Mouse (Mus musculus) heart, postnatal 0 days (tissue): ENCODE measurements at regions not wholly inside any gene's neighbourhood (a gene's known extent, or its start where the extent isn't known, plus 50 kb on each side); places are given as distances from the start of the nearest gene placed in this dataset.

Experiments
- ATAC-seq: fragments of 200-750 bp; cut with Nextera tagmentation; 2 replicates; pipeline ENCODE4 v1.8.0; 2017; ENCODE audit warnings: low read depth, moderate number of reproducible peaks, moderate library complexity; ENCODE audit not compliant: insufficient read depth
- DNase-seq: peaks from one replicate; pipeline ENCODE4 v3.0.0-alpha.2; 2016; ENCODE audit warnings: low spot score
- H3K27ac ChIP-seq: fragments of 300-500 bp; sonication (generic); 2 replicates; pipeline ENCODE4 v1.5.1; 2014; ENCODE audit warnings: low read depth, mild to moderate bottlenecking
- H3K27me3 ChIP-seq: fragments of 300-500 bp; sonication (generic); 2 replicates; pipeline ENCODE4 v1.6.1; 2014; ENCODE audit warnings: low read length, mixed read lengths; ENCODE audit not compliant: control insufficient read depth, insufficient read depth
- H3K36me3 ChIP-seq: fragments of 300-500 bp; sonication (generic); replicated peaks from 2 replicates; pipeline ENCODE4 v1.6.1; 2014; ENCODE audit warnings: low read length, mixed read lengths; ENCODE audit not compliant: control insufficient read depth, insufficient read depth
- H3K4me1 ChIP-seq: fragments of 300-500 bp; sonication (generic); 2 replicates; pipeline ENCODE4 v1.6.1; 2014; ENCODE audit warnings: antibody characterized with exemption; ENCODE audit not compliant: control insufficient read depth, insufficient read depth
- H3K4me2 ChIP-seq: fragments of 300-500 bp; sonication (generic); 2 replicates; pipeline ENCODE4 v1.6.1; 2014; ENCODE audit warnings: low read depth, mild to moderate bottlenecking, low read length, moderate library complexity
- H3K4me3 ChIP-seq: fragments of 300-500 bp; sonication (generic); 2 replicates; pipeline ENCODE4 v1.5.1; 2014; ENCODE audit warnings: low read depth, low read length
- H3K9ac ChIP-seq: fragments of 300-500 bp; sonication (generic); replicated peaks from 2 replicates; pipeline ENCODE4 v1.6.1; 2014; ENCODE audit warnings: low read depth, low read length, mixed read lengths
- H3K9me3 ChIP-seq: fragments of 300-500 bp; sonication (generic); replicated peaks from 2 replicates; pipeline ENCODE4 v1.6.1; 2016; ENCODE audit warnings: low read length; ENCODE audit not compliant: control insufficient read depth
- CTCF ChIP-seq: IDR thresholded peaks from 2 replicates; pipeline ENCODE4 v1.5.1; 2016; ENCODE audit warnings: antibody characterized with exemption, control low read depth, low read depth
- EP300 ChIP-seq: IDR thresholded peaks from 2 replicates; pipeline ENCODE4 v1.6.1; 2016; ENCODE audit warnings: antibody characterized with exemption, low read depth
- WGBS: fragments of 180-500 bp; shearing (Covaris S2); extraction: QIAGEN DNeasy Blood & Tissue Kit; methylation state at CpG from one replicate; pipeline ENCODE4 v1.1.7; 2014; 5-methylcytosine and 5-hydroxymethylcytosine counted together

- Histone ChIP-seq H3K27me3 (no peaks in the 10 kb centered on the region), H3K4me1 (no peaks in the 10 kb centered on the region), H3K4me2 (no peak overlapping the region), H3K36me3 (no peaks in the 10 kb centered on the region), H3K27ac (no peak overlapping the region), H3K9ac (no peak overlapping the region), H3K4me3 (no peak overlapping the region), H3K9me3 (no peaks in the 10 kb centered on the region)
- TF ChIP-seq CTCF (no peak), EP300 (no peak)
- DNase-seq (no peak), ATAC-seq (no peak)
- 71% methylated on average over 6 of the region's 6 CpGs for WGBS
Observed at GRCm38 (mm10) chr2:118025829-118026735, 85.6 kb upstream of the Thbs1 start.

- Histone ChIP-seq H3K9me3 (no peaks in the 10 kb centered on the region), H3K4me2 (no peak overlapping the region), H3K27ac (no peak overlapping the region), H3K27me3 (no peaks in the 10 kb centered on the region), H3K4me1 (no peaks in the 10 kb centered on the region), H3K4me3 (no peak overlapping the region), H3K9ac (no peak overlapping the region), H3K36me3 (no peaks in the 10 kb centered on the region)
- DNase-seq (no peak), ATAC-seq (no peak)
- WGBS, result 55% methylated on average over 1 of the region's 1 CpGs
- TF ChIP-seq CTCF (no peak), EP300 (no peak)
Observed at GRCm38 (mm10) chr2:118028881-118029280, 82.8 kb upstream of the Thbs1 start.

DNA sequence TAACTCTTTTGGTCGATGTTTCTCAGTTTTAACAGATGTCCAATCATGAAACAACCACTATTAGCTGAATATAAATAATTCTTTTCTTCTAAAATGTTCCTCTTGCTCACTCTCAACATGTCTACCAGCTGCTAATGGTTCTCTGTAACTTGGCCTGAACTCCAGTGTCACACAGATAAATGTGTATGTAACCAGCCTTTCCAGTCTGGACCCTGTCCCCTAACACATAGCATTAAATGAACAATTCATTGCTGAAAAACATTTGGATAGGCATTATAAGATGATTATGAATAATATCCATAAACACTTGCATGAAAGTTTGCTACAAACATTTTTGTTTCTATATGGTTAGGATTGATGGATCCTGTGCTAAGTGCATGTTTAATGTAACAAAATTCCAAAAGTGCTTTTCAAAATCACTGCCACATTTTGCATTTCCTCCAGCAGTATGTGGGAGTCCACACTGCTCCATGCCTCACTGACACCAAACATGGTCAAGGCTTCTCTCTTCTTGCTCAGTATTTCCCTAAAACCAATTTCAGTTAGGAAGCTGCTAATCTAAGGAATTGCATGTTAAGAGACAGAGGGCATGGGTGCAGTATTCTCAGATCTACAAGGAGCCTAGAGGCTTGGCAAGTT lies 82.1 kb upstream of the Thbs1 start:
- Histone ChIP-seq H3K27me3 (no peaks in the 10 kb centered on the region), H3K9me3 (no peaks in the 10 kb centered on the region), H3K27ac (no peak overlapping the region), H3K4me1 (no peaks in the 10 kb centered on the region), H3K4me3 (no peak overlapping the region), H3K9ac (no peak overlapping the region), H3K36me3 (no peaks in the 10 kb centered on the region), H3K4me2 (no peak overlapping the region)
- TF ChIP-seq CTCF, result no peak
- TF ChIP-seq EP300, result no peak
- 52% methylated on average over 1 of the region's 1 CpGs for WGBS
- DNase-seq (no peak), ATAC-seq (no peak)

GRCm38 (mm10) chr2:118031662-118032061 lies 80.0 kb upstream of the Thbs1 start:
- H3K27ac ChIP-seq, result no peak overlapping the region
- no peak overlapping the region for H3K4me2 ChIP-seq
- H3K9ac ChIP-seq, result no peak overlapping the region
- H3K27me3 ChIP-seq, result no peaks in the 10 kb centered on the region
- no peaks in the 10 kb centered on the region for H3K4me1 ChIP-seq
- TF ChIP-seq CTCF (no peak), EP300 (no peak)
- WGBS, result 58% methylated on average over 2 of the region's 2 CpGs
- H3K9me3 ChIP-seq, result no peaks in the 10 kb centered on the region
- H3K36me3 ChIP-seq, result no peaks in the 10 kb centered on the region
- ATAC-seq, result no peak
- no peak overlapping the region for H3K4me3 ChIP-seq
- DNase-seq, result no peak

GRCm38 (mm10) chr2:118033377-118033776 lies 78.3 kb upstream of the Thbs1 start:
- H3K4me2 ChIP-seq, result no peak overlapping the region
- DNase-seq (no peak), ATAC-seq (no peak)
- H3K36me3 ChIP-seq, result no peaks in the 10 kb centered on the region
- H3K9ac ChIP-seq, result no peak overlapping the region
- H3K4me1 ChIP-seq, result no peaks in the 10 kb centered on the region
- H3K4me3 ChIP-seq, result no peak overlapping the region
- TF ChIP-seq EP300 (no peak), CTCF (no peak)
- H3K9me3 ChIP-seq, result no peaks in the 10 kb centered on the region
- H3K27ac ChIP-seq, result no peak overlapping the region
- no peaks in the 10 kb centered on the region for H3K27me3 ChIP-seq
- WGBS, result 82% methylated on average over 4 of the region's 4 CpGs

GRCm38 (mm10) chr2:118034026-118034425 lies 77.7 kb upstream of the Thbs1 start:
- no peak overlapping the region for H3K4me2 ChIP-seq

More at GRCm38 (mm10) chr2:118034026-118034425, 77.7 kb upstream of the Thbs1 start:
- DNase-seq, result no peak
- Histone ChIP-seq H3K9ac (no peak overlapping the region), H3K27me3 (no peaks in the 10 kb centered on the region), H3K27ac (no peak overlapping the region), H3K36me3 (no peaks in the 10 kb centered on the region), H3K4me3 (no peak overlapping the region), H3K4me1 (no peaks in the 10 kb centered on the region), H3K9me3 (no peaks in the 10 kb centered on the region)
- ATAC-seq, result no peak
- TF ChIP-seq CTCF, result no peak
- TF ChIP-seq EP300, result no peak
- 69% methylated on average over 3 of the region's 3 CpGs for WGBS
